Mouse (Mus musculus) cerebellum, adult 9-10 months (tissue): Measurements from ENCODE around the gene Fgf11.

Experiments
- DNase-seq: peaks from one replicate; pipeline ENCODE4 v3.0.0; 2022

Gene Fgf11

GRCm38 (mm10) chr11:69752686-69753085, 49.0 kb downstream of the Fgf11 start:
- no peak for DNase-seq

GRCm38 (mm10) chr11:69751635-69752034, 50.0 kb downstream of the Fgf11 start:
- no peak for DNase-seq
